Mouse (Mus musculus) cerebral cortex, adult 2 months (tissue): ENCODE measurements around the gene Dennd2d.

Experiments
- WGBS: fragments of 180-500 bp; shearing (Covaris S2); methylation state at CpG from one replicate; pipeline ENCODE4 v1.1.7; 2018; 5-methylcytosine and 5-hydroxymethylcytosine counted together

The Dennd2d gene

DNA sequence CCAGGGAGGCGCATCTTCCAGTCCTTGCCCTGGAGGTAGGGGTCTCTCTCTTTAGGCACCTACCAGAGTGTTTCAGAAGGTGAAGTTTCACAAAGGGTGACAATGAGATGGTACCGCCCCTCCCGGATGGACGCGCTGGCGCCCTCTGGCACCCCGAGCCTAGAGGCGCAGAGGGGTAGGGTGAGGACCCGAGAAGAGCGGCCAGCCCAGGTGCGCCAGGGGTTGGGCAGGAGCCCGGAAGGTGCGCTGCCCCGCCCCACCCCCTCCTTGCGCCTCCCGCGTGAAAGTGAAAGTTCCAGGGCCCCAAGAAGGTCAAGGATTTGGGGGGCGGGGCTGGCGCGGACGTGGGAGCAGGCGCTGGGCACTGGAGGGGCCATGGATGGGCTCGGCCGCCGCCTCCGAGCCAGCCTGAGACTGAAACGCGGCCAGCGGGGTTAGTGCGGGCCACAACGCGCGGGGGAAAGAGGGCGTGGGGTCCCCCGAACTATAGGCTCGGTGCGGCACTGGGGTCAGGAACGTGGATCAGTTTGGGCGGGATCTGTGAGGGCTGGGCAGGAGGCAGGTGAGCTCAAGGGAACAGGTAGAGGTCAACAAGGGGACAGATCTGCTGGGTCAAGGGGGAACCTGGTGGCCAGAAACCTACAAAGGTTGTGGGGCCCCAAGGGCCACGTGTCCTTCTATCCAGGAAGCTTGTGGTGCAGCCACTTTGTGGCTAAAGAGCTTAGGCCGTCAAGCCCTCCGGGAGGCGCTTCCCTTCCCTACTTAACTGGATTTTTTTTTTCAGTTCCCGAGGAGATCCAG lies at the start of gene Dennd2d:
Dennd2d (plus strand) TSS at position 125 of the 801 bp plus-strand sequence.
- WGBS = 4% methylated on average over 44 of the region's 44 CpGs

DNA sequence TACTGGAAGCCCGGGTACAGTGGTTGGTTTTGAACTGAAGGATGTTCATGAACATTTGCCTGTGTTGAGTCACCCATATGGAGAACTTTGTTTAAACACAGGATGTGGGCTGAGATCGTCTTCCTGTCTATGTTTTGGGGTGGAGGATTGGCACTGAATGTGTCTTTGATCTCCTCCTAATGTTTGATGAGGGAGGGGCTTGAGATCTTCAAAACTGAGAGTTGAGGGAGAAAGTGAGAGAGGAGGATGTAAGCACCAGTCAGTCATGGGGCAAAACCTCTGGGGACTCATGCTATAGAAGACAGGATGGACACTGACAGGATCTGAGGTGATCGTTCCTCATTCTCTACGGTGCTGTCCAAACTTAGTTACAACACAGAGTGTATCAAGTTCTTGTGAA lies 32.6 kb upstream of the Dennd2d start:
- 64% methylated on average over 4 of the region's 4 CpGs for WGBS

DNA sequence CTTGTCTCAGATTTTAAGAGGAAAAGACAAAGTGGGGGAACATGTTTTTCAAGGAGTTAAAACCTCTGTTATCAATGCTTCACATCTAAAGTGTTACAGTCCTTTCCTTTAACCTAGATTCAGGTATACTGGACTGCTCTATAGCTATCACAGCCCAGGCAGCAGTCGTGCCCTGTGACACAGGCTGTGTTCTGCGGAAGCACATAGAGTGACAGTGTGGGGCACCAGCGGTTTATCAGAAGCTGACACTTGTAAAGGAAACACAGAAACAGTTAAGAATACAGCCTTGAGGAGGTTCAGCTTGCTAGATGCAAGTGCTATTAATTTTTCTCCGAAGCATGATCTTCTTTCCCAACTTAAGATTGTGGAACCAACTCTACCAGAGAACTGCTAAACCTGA lies 29.6 kb upstream of the Dennd2d start:
- 82% methylated on average over 4 of the region's 4 CpGs for WGBS

- 87% methylated on average over 2 of the region's 2 CpGs for WGBS
Measured at GRCm38 (mm10) chr3:106457298-106457869, 24.8 kb upstream of the Dennd2d start.

- 83% methylated on average over 2 of the region's 2 CpGs for WGBS
Measured at GRCm38 (mm10) chr3:106462059-106462470, 20.1 kb upstream of the Dennd2d start.

DNA sequence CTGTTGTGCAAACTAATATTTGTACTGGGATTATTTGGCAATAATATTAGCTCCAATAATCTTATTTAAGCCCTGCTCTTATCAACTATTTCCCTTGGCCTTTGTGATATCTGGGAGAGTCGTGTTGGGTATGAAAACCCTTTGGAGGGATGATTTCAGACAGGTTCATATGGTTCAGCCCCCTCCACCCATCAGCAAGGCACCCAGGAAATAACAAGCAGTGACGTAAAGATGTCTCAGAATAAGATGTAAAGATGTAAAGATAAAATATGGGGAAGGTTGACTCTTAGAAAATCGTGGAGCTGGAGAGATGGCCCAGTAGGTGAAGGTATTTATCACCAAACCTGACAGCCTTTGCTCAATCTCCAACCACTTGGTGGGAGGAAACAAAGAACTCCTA lies 19.7 kb upstream of the Dennd2d start:
- 73% methylated on average over 3 of the region's 3 CpGs for WGBS

GRCm38 (mm10) chr3:106464750-106465149 lies 17.5 kb upstream of the Dennd2d start:
- WGBS = 88% methylated on average over 1 of the region's 1 CpGs

GRCm38 (mm10) chr3:106474210-106474609 lies 8.0 kb upstream of the Dennd2d start:
- 83% methylated on average over 4 of the region's 4 CpGs for WGBS

GRCm38 (mm10) chr3:106476863-106477262 lies 5.3 kb upstream of the Dennd2d start:
- 100% methylated on average over 1 of the region's 1 CpGs for WGBS

DNA sequence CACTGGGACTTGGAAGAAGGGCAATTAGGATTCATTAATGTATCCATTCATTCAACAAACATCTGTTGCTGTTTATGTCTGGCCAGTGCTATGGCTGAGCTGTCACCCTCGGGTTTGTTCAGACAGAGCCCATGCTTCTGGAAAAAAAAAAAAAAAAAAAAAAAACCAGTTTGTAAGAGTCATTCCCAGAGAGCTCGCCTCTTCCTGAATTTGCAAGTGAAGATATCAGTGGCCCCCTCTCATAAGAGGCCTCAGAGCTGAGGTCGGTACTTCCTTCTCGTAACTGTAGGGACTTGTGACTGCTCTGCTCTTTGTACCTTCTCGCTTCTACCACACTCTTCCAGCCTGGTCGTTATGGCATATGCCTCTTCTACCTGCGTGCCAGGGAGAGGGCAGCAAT lies 1.1 kb downstream of the Dennd2d start:
- 77% methylated on average over 7 of the region's 7 CpGs for WGBS

DNA sequence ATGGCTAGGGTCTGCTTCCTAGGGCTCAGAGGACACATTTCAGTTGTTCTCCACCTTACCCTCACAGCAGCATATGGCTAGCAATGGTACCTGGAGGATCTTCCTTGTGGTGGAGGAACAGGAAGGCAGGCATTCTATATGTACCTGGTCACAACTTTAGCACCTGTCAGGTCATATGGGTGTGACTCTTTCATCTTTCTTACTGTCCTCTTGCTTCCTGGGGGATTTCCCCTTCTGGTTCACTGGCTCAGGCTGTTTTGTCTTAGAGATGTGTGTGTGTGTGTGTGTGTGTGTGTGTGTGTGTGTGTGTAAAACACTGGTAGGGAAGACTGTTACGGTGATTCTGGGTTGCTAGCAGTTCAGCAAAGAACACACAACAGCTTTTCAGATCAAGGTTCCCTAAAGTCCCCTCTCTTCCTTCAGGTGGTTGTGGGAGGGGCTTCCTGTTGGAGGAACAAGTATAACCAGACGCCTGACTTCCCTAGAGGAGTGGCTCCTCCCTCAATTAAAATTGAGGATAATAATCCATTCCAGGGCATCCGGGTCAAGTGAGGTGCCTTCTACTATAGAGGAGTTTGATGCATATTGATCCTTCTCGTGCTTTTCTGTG lies 1.7 kb downstream of the Dennd2d start:
- WGBS = 83% methylated on average over 4 of the region's 4 CpGs

- 89% methylated on average over 3 of the region's 3 CpGs for WGBS
Measured at GRCm38 (mm10) chr3:106484861-106485260, 2.7 kb downstream of the Dennd2d start.

- 83% methylated on average over 5 of the region's 5 CpGs for WGBS
Measured at GRCm38 (mm10) chr3:106485810-106486209, 3.6 kb downstream of the Dennd2d start.

DNA sequence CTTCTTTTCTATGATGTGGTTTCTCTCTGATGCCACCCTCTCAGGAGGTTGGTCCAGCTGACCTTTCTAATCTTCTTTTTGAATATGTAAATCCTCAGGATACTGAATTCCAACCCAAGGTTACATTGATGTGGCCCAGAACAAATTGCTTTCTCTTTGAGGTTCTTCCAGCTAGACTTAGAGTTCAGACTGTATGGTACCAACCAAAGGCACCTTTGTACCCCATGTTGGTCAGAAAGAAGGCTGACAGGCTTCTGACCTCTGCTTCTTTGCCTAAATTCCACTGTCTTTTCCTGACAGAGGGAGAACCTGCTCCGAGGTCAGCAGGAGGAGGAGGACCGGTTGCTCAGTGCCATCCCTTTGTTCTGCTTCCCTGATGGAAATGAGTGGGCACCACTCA lies 5.3 kb downstream of the Dennd2d start:
- 98% methylated on average over 2 of the region's 2 CpGs for WGBS

DNA sequence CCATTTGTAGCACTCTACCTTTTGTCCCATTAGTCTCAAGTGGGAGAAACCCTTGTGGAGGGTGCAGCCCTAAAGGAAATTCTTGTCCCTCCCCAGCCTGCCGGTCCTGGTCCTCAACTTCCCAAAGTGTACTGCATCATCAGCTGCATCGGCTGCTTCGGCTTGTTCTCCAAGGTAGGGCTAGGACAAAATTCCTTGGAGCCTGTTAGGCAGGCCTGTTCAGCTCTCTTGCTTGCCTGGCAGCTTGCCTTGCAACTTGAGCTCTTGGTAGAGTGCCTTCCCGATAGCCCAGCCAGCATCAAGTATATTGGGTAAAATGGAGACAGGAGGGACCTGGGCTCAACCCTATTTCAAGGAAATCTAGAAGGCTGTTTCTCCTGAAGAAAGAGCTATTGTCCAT lies 8.0 kb downstream of the Dennd2d start:
- 95% methylated on average over 4 of the region's 4 CpGs for WGBS

GRCm38 (mm10) chr3:106492723-106493122 lies 10.5 kb downstream of the Dennd2d start:
- WGBS = 100% methylated on average over 1 of the region's 1 CpGs

DNA sequence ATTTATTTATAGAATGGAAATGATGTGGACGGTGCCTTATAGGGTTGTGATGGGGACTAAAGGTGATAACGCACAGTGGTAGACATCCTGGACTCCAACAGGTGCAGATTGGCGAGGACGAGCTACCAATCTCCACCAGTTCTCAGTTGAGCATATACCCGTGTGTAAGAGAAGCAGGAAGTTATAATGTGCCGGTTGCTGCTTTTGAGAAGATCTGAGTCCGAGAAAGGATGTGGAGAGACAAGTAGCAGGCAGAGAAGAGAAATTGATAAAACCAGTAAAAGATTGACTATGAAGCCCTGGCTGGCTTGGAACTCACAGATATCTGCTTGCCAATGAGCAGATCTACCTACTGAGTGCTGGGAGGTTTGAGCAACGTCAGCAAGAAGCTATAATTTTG lies 11.0 kb downstream of the Dennd2d start:
- WGBS = 88% methylated on average over 8 of the region's 8 CpGs

DNA sequence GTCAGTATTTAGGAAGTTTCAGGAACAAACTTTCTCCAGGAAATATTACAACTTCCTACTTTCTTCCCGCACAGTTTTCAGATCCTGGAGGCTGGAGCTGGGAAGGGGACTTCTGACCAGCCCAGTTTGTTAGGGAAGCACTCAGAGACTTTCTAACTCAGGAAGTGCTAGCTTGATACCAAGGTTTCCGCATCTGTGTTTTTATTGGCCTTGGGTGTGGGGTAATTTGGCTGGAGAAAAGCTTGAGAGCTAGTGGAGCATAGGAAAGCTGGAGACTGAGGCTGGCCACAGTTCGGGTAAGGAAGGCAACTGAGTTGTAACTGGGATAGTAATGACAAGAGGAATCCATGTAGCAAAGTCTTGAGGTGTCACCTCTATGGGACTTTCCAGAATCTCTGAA lies 11.7 kb downstream of the Dennd2d start:
- WGBS = 76% methylated on average over 3 of the region's 3 CpGs

GRCm38 (mm10) chr3:106494417-106494950 lies 12.3 kb downstream of the Dennd2d start:
- WGBS = 41% methylated on average over 1 of the region's 1 CpGs

GRCm38 (mm10) chr3:106495346-106496044 lies 13.3 kb downstream of the Dennd2d start:
- WGBS = 83% methylated on average over 1 of the region's 1 CpGs

DNA sequence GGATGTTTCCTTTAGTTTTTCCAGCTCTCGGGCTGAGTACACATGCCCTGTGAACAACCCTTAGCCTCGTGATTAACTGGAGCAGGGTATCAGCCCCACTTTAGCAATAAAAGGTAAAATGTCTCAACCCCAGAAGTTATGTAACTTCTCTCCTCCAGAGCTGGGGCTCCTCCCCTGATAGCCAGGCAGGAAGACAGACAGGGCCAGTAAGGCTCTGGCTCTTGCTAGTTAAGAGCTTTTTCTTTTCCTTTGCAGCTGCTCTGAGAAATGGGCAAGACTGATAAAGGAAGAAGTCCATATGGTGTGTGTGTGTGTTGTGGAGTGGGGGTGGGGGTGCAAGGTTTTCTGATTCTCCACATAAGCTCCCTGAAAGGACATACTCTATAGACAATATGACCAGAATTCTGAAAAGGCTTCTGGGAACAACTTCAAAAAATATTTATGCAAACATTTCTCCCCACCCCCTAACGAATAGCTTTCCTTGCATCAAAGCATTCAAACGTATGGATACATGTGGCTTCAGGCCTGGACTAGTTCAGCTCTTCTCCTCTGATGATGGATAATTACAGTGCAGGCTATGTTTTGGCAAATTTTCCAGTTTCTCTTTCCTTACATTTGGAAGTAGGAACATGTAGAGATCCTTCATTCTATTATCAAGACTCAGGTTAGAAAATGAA lies 14.0 kb downstream of the Dennd2d start:
- 56% methylated on average over 4 of the region's 4 CpGs for WGBS

DNA sequence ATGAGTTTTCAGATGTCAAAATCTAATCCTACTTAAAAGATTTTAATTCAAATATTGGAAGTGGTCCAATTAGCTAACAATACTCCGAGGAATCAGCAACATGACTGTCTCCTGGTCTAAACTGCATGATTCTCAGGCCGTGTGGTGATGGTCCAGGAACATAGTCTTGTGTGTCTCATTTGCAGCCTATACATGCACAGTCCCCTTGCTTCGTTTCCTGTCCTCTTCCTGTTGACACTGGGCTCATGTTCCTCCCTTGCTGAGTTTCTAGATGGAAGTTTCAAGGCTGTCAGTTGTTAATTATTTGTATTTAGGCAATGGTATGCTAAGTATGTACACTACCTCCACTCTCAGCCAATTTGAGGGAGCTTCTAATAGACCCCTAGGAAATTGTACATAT lies 14.8 kb downstream of the Dennd2d start:
- WGBS = 72% methylated on average over 3 of the region's 3 CpGs
